Mouse (Mus musculus) liver, postnatal 0 days (tissue): ENCODE results near the gene Meis2. TPM values are rescaled to one million over a fixed set of nuclear protein-coding genes. Genes with fewer than 3 reads are reported as not detected.

Experiments used
- ATAC-seq: fragments of 200-750 bp; cut with Nextera tagmentation; 2 replicates; pipeline ENCODE4 v1.8.0; 2017; ENCODE audit warnings: mild to moderate bottlenecking, moderate library complexity
- DNase-seq: peaks from one replicate; pipeline ENCODE4 v3.0.0-alpha.2; 2016
- H3K27ac ChIP-seq: fragments of 300-500 bp; sonication (generic); 2 replicates; pipeline ENCODE4 v1.5.1; 2014; ENCODE audit warnings: antibody characterized with exemption, moderate library complexity, mild to moderate bottlenecking, low read depth
- H3K27me3 ChIP-seq: fragments of 300-500 bp; sonication (generic); 2 replicates; pipeline ENCODE4 v1.6.1; 2014; ENCODE audit warnings: low read length, control low read depth, mixed read lengths; ENCODE audit not compliant: insufficient read depth
- H3K36me3 ChIP-seq: fragments of 300-500 bp; sonication (generic); replicated peaks from 2 replicates; pipeline ENCODE4 v1.6.1; 2014; ENCODE audit warnings: mild to moderate bottlenecking, control low read depth, low read length, moderate library complexity, mixed read lengths; ENCODE audit not compliant: insufficient read depth
- H3K4me1 ChIP-seq: fragments of 300-500 bp; sonication (generic); 2 replicates; pipeline ENCODE4 v1.6.1; 2014; ENCODE audit warnings: antibody characterized with exemption, mild to moderate bottlenecking, control low read depth; ENCODE audit not compliant: insufficient read depth
- H3K4me2 ChIP-seq: fragments of 300-500 bp; sonication (generic); 2 replicates; pipeline ENCODE4 v1.6.1; 2014; ENCODE audit warnings: low read depth, mild to moderate bottlenecking, low read length, moderate library complexity, mixed read lengths
- H3K4me3 ChIP-seq: fragments of 300-500 bp; sonication (generic); 2 replicates; pipeline ENCODE4 v1.5.1; 2014; ENCODE audit warnings: low read depth, low read length
- H3K9ac ChIP-seq: fragments of 300-500 bp; sonication (generic); replicated peaks from 2 replicates; pipeline ENCODE4 v1.6.1; 2014; ENCODE audit warnings: mild to moderate bottlenecking, moderate library complexity
- H3K9me3 ChIP-seq: fragments of 300-500 bp; sonication (generic); 2 replicates; pipeline ENCODE4 v1.6.1; 2016; ENCODE audit warnings: mild to moderate bottlenecking, control low read depth, low read length, mixed read lengths
- CTCF ChIP-seq: sonication (generic); IDR thresholded peaks from 2 replicates; pipeline ENCODE4 v1.5.1; 2016; ENCODE audit warnings: antibody characterized with exemption, low read depth
- EP300 ChIP-seq: IDR thresholded peaks from 2 replicates; pipeline ENCODE4 v1.6.1; 2016; ENCODE audit warnings: antibody characterized with exemption, low read depth, mild to moderate bottlenecking
- WGBS: fragments of 180-500 bp; shearing (Covaris S2); extraction: QIAGEN DNeasy Blood & Tissue Kit; methylation state at CpG from one replicate; pipeline ENCODE4 v1.1.7; 2014; ENCODE audit not compliant: insufficient replicate concordance; 5-methylcytosine and 5-hydroxymethylcytosine counted together
- polyA plus RNA-seq: library from polyadenylated mRNA; unstranded; fragments of >200 nt; fragmentation: Nextera tagmentation; extraction: Ambion mirVana; gene quantifications from 2 replicates; pipeline ENCODE4 v1.2.1, GENCODE M21; 2015

Gene Meis2
- polyA plus RNA-seq, 1 experiment from 2014 or later: 2.0 TPM

GRCm38 (mm10) chr2:115962113-115962512, 103.5 kb downstream of the Meis2 start:
- Histone ChIP-seq H3K4me3 (no peak overlapping the region), H3K4me1 (no peaks in the 10 kb centered on the region), H3K36me3 (no peaks in the 10 kb centered on the region), H3K27ac (no peak overlapping the region), H3K4me2 (no peak overlapping the region), H3K27me3 (no peaks in the 10 kb centered on the region), H3K9me3 (no peaks in the 10 kb centered on the region), H3K9ac (no peak overlapping the region)
- 60% methylated on average over 2 of the region's 2 CpGs for WGBS
- TF ChIP-seq CTCF: no peak
- no peak for TF ChIP-seq EP300
- no peak for ATAC-seq
- DNase-seq: no peak

- no peaks in the 10 kb centered on the region for H3K27me3 ChIP-seq
- H3K9ac ChIP-seq: no peak overlapping the region
- no peak for ATAC-seq
- no peaks in the 10 kb centered on the region for H3K9me3 ChIP-seq
- H3K36me3 ChIP-seq: no peaks in the 10 kb centered on the region
- H3K4me3 ChIP-seq: no peak overlapping the region
- TF ChIP-seq EP300 (no peak), CTCF (no peak)
- 88% methylated on average over 7 of the region's 7 CpGs for WGBS
- no peak for DNase-seq
- no peak overlapping the region for H3K4me2 ChIP-seq
- H3K4me1 ChIP-seq: no peaks in the 10 kb centered on the region
- no peak overlapping the region for H3K27ac ChIP-seq
Observed at GRCm38 (mm10) chr2:115960615-115961014, 105.0 kb downstream of the Meis2 start.

GRCm38 (mm10) chr2:115956786-115957185, 108.9 kb downstream of the Meis2 start:
- no peak for DNase-seq
- WGBS: 58% methylated on average over 2 of the region's 2 CpGs
- Histone ChIP-seq H3K4me2 (no peak overlapping the region), H3K9me3 (no peaks in the 10 kb centered on the region), H3K36me3 (no peaks in the 10 kb centered on the region), H3K4me1 (no peaks in the 10 kb centered on the region), H3K9ac (no peak overlapping the region), H3K27ac (no peak overlapping the region), H3K27me3 (no peaks in the 10 kb centered on the region), H3K4me3 (no peak overlapping the region)
- no peak for TF ChIP-seq EP300
- TF ChIP-seq CTCF: no peak
- no peak for ATAC-seq

GRCm38 (mm10) chr2:115950645-115951044, 115.0 kb downstream of the Meis2 start:
- no peak overlapping the region for H3K9ac ChIP-seq
- 68% methylated on average over 3 of the region's 3 CpGs for WGBS
- no peaks in the 10 kb centered on the region for H3K9me3 ChIP-seq
- ATAC-seq (no peak), DNase-seq (no peak)
- H3K4me1 ChIP-seq: no peaks in the 10 kb centered on the region
- no peaks in the 10 kb centered on the region for H3K36me3 ChIP-seq
- H3K27me3 ChIP-seq: no peaks in the 10 kb centered on the region
- no peak overlapping the region for H3K4me2 ChIP-seq
- no peak overlapping the region for H3K27ac ChIP-seq
- TF ChIP-seq EP300 (no peak), CTCF (no peak)
- H3K4me3 ChIP-seq: no peak overlapping the region

GRCm38 (mm10) chr2:115948630-115949426, 116.8 kb downstream of the Meis2 start:
- ATAC-seq: no peak
- 79% methylated on average over 7 of the region's 7 CpGs for WGBS
- H3K9ac ChIP-seq: no peak overlapping the region

GRCm38 (mm10) chr2:115947714-115948226, 117.9 kb downstream of the Meis2 start:
- no peak for TF ChIP-seq EP300
- TF ChIP-seq CTCF: no peak
- Histone ChIP-seq H3K4me1 (no peaks in the 10 kb centered on the region), H3K9me3 (no peaks in the 10 kb centered on the region), H3K4me2 (no peak overlapping the region), H3K27me3 (no peaks in the 10 kb centered on the region), H3K9ac (no peak overlapping the region), H3K4me3 (no peak overlapping the region), H3K36me3 (no peaks in the 10 kb centered on the region), H3K27ac (no peak overlapping the region)
- no peak for DNase-seq
- WGBS: 41% methylated on average over 7 of the region's 7 CpGs
- no peak for ATAC-seq

More at GRCm38 (mm10) chr2:115948630-115949426, 116.8 kb downstream of the Meis2 start:
- no peak overlapping the region for H3K27ac ChIP-seq
- no peaks in the 10 kb centered on the region for H3K4me1 ChIP-seq
- no peak overlapping the region for H3K4me3 ChIP-seq
- TF ChIP-seq CTCF (no peak), EP300 (no peak)
- no peak overlapping the region for H3K4me2 ChIP-seq
- no peaks in the 10 kb centered on the region for H3K27me3 ChIP-seq
- H3K9me3 ChIP-seq: no peaks in the 10 kb centered on the region
- DNase-seq: no peak
- H3K36me3 ChIP-seq: no peaks in the 10 kb centered on the region
